Mouse (Mus musculus) cerebral cortex, adult 2 months (tissue): ENCODE data around the gene Acbd4.

Experiments
- WGBS: fragments of 180-500 bp; shearing (Covaris S2); methylation state at CpG from one replicate; pipeline ENCODE4 v1.1.7; 2018; 5-methylcytosine and 5-hydroxymethylcytosine counted together

The Acbd4 gene

DNA sequence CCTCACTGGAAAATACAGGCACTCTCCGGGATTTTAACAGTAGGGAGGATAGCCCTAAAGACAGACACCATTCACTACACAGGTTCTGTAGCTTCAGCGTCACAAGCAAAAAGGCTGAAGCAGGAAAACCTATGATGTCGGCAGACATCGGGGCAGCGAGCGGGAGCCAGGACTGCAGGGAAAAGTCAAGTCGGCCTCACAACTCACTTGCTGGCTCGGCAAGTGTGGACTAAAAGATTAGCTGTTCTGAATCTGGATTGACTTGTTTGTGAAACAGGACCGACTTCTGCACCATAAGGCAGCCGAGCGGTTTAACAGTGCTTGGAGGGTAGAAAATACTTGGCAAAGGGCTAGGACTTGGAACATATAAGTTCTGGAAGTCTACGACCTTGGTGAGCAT lies 11.5 kb downstream of the Acbd4 start:
- WGBS: 54% methylated on average over 12 of the region's 12 CpGs

DNA sequence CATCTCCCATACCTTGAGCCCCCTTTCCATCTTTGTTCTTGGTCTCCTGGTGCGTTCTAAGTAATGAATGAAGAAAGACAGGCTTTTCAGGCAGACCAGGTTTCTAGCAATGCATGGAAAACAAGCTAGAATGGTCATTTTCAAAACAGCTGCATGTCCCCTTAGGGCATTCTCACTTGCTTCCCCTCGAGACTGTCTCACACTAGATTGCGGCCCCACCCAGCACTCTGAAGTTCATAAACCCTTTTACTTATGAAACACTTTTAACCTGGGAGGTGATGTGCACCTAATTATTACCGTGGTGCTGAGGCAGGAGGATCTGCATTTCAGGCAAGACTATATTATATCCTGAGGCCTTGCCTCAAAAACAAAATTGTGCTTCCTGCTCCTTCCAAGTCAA lies 12.3 kb downstream of the Acbd4 start:
- WGBS: 81% methylated on average over 4 of the region's 4 CpGs

DNA sequence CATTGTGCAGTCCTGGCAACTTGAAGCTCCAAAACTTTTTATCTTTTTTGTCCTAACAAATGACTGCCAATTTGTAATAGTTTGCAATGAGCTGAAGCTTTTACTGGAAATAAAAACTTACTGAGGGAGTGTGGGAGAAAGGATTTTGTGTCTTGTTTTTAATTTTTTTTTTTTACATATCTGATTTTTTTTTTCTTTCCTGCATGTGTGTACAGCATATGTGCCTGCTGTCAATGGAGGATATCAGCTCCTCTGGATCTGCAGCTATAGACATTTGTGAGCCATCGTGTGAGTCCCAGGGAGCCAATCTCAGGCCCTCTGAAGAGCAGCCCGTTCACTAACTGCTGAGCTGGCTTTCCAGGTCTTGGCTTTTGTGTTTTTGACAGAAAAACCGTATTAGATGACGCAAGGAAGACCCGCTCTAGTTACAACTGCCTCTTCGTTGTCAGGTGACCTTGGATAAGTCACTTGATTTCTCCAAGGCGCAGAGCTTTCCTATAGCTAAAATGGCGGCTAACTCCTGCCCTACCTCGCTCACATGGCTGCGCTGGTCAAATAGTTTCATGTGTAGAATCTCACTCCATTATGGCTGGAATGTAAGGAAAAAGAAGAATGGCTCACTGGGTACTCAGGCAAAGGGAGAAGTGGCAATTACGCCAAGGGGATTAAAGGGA lies 12.9 kb downstream of the Acbd4 start:
- WGBS: 82% methylated on average over 11 of the region's 11 CpGs

DNA sequence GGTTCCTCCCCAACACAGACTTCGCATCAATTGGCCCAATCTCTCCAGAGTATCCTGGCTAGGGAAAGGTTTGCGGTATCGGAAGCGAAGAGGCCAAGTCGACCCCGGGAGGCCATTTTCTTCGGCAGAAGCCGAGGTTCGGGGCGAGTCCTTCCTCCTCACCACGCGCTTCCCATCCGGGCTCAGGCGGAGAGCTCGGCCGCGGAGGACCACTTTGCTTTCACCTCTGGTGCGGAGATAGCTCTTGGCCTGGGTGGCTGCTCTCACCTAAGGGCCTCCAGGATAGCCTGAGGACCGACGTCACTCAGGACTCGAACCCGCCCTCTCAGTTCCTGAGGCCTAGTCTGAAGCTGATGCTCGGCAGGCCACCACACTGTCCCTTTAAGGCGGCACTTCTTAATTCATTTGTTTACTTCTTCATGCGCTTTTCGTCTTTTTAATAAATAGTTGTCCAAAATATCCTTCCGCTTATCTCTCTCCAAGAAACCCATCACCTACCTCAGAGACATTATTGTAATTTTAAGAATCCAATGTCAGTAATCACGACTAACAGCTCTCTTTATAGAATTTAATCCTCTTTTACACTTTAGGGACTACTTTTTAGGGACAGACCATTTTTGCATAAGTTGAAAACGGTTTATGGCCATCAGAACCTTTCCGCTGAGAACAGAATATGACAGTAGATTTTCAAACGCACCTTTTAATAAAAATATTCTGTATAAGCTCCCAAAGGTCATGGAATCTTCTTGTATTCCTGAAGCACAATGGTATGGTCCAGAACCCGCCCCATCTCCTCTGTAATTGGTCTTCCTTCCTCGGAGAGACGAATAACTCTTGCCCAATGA lies 13.9 kb downstream of the Acbd4 start:
- under 1% methylated on average over 34 of the region's 34 CpGs for WGBS

DNA sequence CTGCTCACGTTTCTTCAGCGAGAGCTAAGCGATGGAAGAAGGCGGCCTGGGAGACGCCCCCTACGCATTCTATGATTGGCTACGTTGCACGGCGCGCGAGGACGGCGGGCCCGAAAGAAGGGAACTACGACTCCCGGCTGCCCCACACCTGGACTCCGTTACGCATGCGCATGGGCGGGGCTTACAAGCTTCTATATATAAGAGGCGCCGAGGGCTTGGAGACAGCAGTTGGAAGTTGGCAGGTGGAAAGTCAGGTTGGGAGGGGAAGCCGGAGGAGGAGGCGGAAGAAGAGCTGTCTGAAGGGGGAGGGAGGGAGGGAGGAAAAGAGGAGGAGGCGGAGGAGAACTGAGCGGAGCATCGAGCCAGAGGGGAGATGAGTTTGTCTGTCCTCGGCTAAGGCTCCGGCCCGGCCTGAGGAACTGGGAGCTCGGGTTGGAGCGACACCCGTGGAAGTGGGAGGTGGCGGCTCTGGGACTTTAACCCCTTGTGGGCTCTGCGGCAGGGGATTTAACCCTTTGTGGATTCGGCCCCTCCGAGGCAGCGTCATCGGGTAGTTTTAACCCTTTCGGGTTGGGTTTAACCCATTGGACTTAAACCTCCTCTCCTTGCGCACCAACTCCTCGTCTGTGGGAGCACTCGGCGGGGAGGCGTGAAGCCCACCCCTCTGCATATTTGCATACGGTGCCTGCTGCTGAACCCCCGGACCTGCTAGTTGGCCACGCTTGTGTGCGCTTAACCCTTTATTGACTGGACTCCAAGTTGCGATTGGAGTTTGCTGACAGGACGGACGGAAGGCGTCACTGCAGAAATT lies 14.7 kb downstream of the Acbd4 start, which contains the start of gene Hexim1:
Hexim1 (plus strand) TSS at position 224 of the 811 bp plus-strand sequence.
- WGBS: under 1% methylated on average over 53 of the region's 53 CpGs

DNA sequence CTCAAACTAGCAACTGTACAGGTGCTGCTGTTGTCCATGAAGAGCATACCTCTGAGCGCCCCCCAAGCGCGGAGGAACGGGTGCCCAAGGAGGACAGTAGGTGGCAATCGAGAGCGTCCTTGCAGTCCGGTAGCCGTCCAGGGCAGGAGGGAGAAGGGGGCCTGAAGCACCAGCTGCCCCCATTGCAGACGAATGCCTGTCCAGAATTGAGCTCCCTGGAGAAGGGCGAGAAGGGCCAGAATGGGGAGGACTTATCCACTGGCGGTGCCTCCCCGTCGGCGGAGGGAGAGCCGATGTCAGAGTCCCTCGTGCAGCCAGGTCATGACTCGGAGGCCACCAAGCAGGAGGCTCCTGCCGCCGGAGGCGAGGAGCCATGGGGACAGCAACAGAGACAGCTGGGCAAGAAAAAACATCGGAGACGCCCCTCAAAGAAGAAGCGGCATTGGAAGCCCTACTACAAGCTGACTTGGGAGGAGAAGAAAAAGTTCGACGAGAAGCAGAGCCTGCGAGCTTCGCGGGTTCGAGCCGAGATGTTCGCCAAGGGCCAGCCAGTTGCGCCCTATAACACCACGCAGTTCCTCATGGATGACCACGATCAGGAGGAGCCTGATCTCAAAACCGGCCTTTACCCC lies 15.6 kb downstream of the Acbd4 start:
- WGBS: under 1% methylated on average over 35 of the region's 35 CpGs

DNA sequence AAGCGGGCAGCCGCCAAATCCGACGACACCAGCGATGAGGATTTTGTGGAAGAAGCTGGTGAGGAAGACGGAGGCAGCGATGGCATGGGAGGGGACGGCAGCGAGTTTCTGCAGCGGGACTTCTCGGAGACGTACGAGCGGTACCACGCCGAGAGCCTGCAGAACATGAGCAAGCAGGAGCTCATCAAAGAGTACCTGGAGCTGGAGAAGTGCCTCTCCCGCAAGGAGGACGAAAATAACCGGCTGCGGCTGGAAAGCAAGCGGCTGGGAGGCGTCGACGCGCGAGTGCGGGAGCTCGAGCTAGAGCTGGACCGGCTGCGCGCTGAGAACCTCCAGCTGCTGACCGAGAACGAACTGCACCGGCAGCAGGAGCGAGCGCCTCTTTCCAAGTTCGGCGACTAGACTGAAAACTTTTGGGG lies 16.1 kb downstream of the Acbd4 start:
- whole genome bisulfite sequencing: under 1% methylated on average over 38 of the region's 38 CpGs

DNA sequence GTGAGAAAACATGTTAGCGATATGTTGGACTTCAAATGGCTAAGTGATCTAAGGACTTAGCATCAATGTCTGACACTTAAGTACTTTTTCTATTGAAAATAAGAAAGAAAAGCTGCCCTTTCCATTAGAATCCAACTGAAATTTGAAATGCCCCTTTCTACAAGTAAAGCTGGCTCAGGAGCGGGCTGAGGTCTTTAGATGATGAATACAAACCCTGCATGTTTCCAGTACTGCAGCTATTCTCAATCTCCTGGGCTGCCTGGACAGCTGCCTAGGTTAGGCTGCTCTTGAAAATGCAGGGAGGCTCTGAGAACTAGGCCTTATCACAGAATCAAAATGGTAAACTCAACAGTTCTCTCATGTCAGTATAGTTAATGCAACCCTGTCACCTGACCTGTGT lies 17.4 kb downstream of the Acbd4 start:
- 57% methylated on average over 2 of the region's 2 CpGs for WGBS

DNA sequence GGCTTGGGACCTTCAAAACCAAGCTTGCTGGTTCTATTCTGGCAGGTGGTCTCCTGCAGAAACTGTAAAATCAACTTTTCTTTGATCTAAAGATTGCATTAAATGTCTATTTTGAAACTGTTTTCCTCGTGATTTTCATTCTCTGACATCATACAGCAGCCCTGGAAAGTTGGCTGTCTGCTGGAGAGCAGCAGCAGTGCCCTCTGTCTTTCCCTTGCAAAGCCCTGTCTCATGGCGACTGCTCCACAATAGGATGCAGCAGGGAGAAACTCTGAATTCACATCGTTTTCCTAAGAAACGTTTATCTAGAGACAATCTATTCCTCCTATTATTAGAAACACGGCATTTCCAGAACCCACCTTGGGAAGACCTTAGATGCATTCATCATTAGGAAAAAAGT lies 18.1 kb downstream of the Acbd4 start:
- 21% methylated on average over 5 of the region's 5 CpGs for WGBS

DNA sequence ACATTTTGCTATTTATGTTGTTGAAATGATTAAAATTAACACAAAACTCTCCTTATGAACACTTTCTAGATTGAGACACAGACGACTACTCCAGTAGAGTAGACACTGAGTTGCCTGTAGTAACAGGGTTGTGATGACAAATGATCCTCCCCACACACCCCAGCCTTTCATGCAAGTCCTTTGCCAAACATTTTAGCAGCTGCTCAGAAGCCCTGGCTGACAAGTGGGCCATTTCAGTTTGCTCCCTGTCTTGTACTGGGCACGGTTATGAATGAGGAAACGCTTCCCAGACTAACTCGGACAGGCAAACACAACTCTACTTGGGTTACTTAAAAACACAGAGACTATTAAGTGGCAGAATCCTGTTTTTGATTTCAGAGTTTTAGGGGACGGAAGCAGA lies 18.8 kb downstream of the Acbd4 start:
- WGBS: 22% methylated on average over 5 of the region's 5 CpGs

DNA sequence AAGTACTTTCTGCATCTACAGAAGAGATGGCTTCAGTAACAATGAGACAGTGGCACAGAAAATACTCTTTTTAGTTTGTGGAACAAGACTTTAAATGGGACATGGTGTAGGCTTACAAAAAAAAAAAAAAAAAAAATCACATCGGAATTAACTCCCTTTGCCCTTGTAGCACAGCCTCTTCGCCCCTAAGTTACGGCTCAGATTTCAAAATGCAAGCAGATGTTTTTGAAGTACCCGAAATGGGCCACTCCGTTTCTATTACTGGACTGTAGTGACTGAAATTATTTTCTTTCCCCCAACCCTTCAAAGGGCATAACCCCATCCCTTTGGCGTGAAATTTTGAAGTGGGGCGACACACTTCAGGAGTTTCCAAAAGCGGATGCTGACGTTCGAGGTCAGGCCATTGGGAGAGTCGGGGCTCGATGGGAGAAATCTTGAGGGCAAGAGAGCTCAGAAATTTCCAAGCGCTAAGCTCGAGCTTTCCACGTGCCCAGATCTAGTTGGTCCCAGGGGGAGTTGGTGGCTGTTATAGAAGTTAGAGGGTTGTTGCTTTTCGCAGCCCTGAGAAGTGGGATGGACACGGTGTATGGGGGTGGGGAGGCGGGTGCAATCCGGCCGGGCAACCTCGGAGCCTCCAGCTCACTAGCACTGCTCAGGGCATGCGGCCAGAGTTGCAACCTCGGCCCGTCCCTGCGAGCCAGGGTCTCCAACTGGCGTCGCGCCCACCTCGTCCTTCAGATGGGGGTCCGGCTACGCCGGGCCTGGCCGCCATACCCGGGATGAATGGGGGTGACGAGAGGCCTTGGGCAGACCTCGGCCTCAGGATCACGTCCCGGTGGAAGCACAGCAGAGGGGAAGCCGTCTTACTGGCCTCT lies 30.5 kb downstream of the Acbd4 start, which contains the start of gene Hexim2:
Hexim2 (plus strand) TSS at position 729 of the 875 bp plus-strand sequence.
- WGBS: under 1% methylated on average over 39 of the region's 39 CpGs

DNA sequence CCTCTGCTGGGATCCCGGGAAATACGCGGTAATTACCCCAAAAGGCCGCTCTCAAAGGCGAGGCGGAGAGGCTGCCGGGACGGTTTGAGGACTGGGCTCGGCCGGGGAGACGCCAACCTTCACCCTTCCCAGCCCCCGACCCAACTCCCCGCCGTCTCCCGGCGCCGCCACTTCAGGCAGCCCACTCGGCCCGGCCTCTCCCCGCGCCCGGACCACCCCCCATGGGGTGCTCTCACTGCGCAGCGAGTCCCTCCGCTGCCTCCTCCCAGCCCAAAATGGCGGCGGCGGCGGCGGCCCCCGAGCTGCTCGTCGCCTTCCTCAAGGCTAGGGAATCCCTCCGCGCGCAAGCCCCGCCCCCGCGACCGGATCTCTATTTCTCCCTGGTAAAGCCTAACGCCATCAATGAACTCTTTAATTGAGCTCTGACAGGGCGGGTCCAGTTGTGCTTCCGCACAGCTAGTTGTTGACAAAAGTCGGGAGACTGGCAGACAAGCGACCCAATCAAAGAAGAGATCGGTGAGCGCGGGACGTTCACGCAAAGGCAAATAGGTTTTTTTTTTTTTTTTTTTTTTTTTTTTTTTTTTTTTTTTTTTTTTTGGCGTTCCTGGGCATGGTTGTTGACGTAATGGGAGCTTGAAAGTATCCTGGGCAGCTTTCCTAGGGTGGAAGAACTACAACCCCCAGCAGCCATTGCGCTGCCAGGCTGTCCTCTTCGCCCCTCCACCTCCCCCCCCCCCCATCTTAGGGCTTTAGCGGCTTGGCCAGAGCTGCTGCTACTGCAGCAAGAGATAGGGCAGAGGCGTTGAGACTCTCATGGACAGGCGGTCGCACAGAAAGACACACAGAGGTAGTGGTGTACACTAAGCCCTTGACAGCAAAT lies 31.3 kb downstream of the Acbd4 start:
- WGBS: under 1% methylated on average over 58 of the region's 58 CpGs

DNA sequence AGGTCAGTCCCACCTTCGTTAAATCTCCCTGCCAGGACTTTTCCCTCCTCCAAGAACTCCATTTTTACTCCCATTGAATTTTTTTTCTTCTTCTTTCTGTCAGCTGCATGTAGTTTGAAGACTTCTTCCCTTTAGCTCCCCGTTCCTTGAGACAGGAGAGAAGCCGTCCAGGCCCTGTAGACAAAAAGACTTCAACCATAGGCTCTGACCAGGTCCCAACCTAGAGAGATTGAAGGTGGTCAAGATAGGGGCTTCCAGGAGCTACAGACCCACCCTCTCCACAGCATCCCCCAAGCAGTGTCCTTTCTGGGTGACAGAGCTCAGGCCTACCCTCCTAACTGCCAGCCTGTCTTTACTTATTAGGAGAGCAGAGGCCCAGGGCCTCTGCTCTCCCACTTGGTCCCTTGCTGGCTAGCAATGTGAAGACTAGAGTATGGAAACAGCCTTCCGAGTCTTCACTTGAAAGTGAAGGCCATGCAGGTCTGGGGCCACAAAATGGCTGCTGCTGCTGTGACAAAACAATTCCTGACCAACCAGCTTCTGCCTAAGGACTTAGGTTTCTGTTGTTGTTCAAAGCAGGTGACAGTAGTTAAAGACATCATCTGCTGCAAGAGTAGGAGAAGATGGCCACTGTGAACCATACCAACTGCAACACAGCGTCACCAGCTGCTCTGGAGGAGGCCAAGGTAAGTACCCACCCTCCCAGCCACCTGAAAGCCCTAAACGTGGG lies 32.1 kb downstream of the Acbd4 start:
- WGBS: 40% methylated on average over 6 of the region's 6 CpGs

DNA sequence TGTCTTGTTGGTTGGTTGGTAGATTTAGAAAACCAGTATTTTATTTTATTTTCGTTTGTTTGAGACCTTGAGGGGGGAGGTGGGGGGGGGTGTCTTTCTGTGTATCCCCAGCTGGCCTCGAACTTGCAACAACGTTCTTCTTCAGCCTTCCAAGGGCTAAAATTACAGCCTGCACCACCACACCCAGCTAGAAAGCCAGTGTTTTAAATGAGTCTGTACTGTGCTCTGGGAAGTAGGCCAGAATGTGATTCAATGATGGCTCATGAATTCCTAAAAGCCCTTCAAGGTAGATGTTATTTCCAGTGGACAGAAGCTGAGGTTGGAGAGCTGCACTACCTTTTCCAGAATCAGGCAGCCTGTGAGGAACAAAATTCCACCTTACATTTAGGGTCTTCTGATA lies 32.7 kb downstream of the Acbd4 start:
- WGBS: 27% methylated on average over 3 of the region's 3 CpGs

DNA sequence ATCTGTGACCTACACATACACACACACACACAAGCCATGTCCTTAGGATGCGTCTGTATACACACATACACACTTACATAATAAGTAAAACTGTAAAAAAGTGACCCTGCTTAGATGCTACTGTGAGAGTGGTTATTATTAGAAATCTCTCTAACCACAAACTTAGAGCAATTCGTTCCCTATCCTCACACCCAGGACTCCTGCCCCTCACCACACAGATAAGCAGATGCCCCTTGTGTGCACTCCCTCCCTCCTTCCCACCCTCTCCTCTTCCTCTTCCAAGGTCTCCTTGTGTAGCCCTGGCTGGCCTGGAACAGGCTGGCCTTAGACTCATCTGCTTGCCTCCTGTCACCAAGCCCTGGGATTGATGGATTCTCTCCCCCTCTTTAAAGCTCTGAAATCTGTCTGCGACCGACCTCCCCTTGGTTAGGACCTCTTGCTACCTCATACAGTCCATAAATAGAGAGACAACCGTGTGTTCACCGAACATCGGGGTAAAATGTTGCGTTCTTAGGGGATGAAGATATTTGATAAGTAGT lies 34.6 kb downstream of the Acbd4 start:
- 78% methylated on average over 8 of the region's 8 CpGs for WGBS

DNA sequence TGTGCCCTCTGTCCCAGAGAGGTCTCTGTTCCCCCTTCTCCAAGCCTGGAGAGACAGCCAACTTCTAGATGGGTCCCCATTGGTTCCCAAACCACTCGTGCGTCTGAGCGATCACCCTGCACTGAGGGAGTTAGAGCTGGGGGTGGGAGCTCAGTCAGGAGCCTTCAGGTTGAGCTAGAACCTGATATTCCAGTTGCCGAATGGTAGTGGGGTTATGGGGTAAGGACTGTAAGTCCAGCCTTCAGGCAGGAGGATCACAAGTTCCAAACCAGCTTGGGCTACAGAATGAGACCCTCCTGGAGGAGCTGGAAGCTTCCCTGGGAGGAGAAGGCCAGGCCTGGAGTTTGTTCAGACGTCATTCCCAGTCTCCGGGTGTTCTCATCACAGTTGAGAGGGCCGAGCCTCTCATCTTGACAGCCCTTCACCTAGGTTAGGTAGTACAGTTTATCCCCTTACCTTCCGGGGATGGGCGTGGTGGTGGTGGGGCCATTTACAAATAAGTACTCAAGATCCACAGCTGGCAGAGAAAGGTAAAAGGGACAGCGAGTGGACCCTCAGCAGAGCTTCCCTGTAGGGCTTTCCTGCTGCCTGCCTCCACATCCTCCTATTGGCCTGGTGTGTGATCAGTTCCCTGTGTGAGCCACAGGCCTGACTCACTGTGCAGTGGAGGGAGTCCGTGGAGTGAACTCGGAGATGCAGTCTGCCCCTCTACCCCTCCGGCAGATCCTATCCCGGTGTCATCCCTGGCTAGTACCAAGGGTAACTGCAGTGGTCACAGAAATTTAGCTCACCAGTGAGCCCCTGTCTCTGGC lies 38.7 kb downstream of the Acbd4 start:
- WGBS: 79% methylated on average over 14 of the region's 14 CpGs

DNA sequence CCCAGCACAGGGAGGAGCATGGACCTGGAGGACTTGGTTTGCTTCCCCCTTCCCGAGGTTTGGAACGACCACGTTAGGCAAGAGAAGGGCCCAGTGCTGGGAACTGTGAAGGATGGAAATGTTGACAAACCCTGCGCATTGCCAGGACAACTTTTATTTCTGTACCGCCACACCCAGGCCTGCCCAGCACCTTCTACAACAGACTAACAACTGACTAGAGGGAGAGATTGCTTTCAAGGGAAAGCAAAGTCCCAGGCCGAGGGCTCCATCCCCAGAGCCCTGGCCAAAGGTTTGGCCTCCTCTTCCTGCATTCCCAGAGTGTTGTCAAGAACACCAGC lies 39.2 kb downstream of the Acbd4 start:
- WGBS: 43% methylated on average over 6 of the region's 6 CpGs
